Mouse (Mus musculus) kidney, postnatal 0 days (tissue): ENCODE results near the gene Sspo. TPM values are rescaled to one million over a fixed set of nuclear protein-coding genes. Genes with fewer than 3 reads are reported as not detected.

Experiments
- ATAC-seq: fragments of 200-750 bp; cut with Nextera tagmentation; replicated peaks from 2 replicates; pipeline ENCODE4 v1.8.0; 2017; ENCODE audit warnings: low read depth, moderate number of reproducible peaks, moderate TSS enrichment, moderate library complexity; ENCODE audit not compliant: low FRiP score
- DNase-seq: peaks from one replicate; pipeline ENCODE4 v3.0.0-alpha.2; 2016; ENCODE audit warnings: low spot score
- H3K27ac ChIP-seq: fragments of 300-500 bp; sonication (generic); 2 replicates; pipeline ENCODE4 v1.5.1; 2014; ENCODE audit warnings: mild to moderate bottlenecking
- H3K27me3 ChIP-seq: fragments of 300-500 bp; sonication (generic); 2 replicates; pipeline ENCODE4 v1.6.1; 2014; ENCODE audit warnings: low read length, mixed read lengths; ENCODE audit not compliant: insufficient read depth
- H3K36me3 ChIP-seq: fragments of 300-500 bp; sonication (generic); 2 replicates; pipeline ENCODE4 v1.6.1; 2014; ENCODE audit warnings: low read length, mixed read lengths; ENCODE audit not compliant: insufficient read depth
- H3K4me1 ChIP-seq: fragments of 300-500 bp; sonication (generic); replicated peaks from 2 replicates; pipeline ENCODE4 v1.6.1; 2014; ENCODE audit warnings: antibody characterized with exemption, low read length, mixed read lengths; ENCODE audit not compliant: insufficient read depth
- H3K4me2 ChIP-seq: fragments of 300-500 bp; sonication (generic); 2 replicates; pipeline ENCODE4 v1.6.1; 2014; ENCODE audit warnings: mild to moderate bottlenecking, low read length, moderate library complexity, mixed read lengths
- H3K4me3 ChIP-seq: fragments of 300-500 bp; sonication (generic); replicated peaks from 2 replicates; pipeline ENCODE4 v1.5.1; 2014; ENCODE audit warnings: low read depth, low read length
- H3K9ac ChIP-seq: fragments of 300-500 bp; sonication (generic); 2 replicates; pipeline ENCODE4 v1.6.1; 2014; ENCODE audit warnings: low read depth, low read length
- H3K9me3 ChIP-seq: fragments of 300-500 bp; sonication (generic); replicated peaks from 2 replicates; pipeline ENCODE4 v1.6.1; 2016; ENCODE audit warnings: low read length, inconsistent platforms, mixed read lengths
- CTCF ChIP-seq: IDR thresholded peaks from 2 replicates; pipeline ENCODE4 v1.5.1; 2016; ENCODE audit warnings: antibody characterized with exemption, low read depth, mild to moderate bottlenecking, moderate library complexity
- WGBS: fragments of 180-500 bp; shearing (Covaris S2); extraction: QIAGEN DNeasy Blood & Tissue Kit; methylation state at CpG from one replicate; pipeline ENCODE4 v1.1.7; 2014; 5-methylcytosine and 5-hydroxymethylcytosine counted together
- microRNA-seq: library from miRNA; unstranded; fragments of <30 nt; microRNA quantifications from one replicate; pipeline ENCODE4, GENCODE M21; 2016
- polyA plus RNA-seq: library from polyadenylated mRNA; unstranded; fragments of >200 nt; fragmentation: Nextera tagmentation; extraction: Ambion mirVana; gene quantifications from 2 replicates; pipeline ENCODE4 v1.2.1, GENCODE M21; 2015

Sspo gene
- polyA plus RNA-seq, 1 experiment from 2014 or later, result 0.64 TPM

GRCm38 (mm10) chr6:48548314-48548713 lies 100.3 kb downstream of the Sspo start:
- Histone ChIP-seq H3K27ac (no peak overlapping the region), H3K4me2 (no peak overlapping the region), H3K27me3 (no peaks in the 10 kb centered on the region), H3K36me3 (no peaks in the 10 kb centered on the region), H3K4me3 (no peak overlapping the region), H3K9ac (no peak overlapping the region), H3K9me3 (no peaks in the 10 kb centered on the region), H3K4me1 (no peaks in the 10 kb centered on the region)
- ATAC-seq, result no peak
- TF ChIP-seq CTCF, result no peak
- 72% methylated on average over 6 of the region's 6 CpGs for WGBS
- no peak for DNase-seq

Small RNA genes within 50 kb of the gene (microRNA-seq; reads per million reads assigned to microRNA genes)
- not detected for gene Gm24325

Other genes with a start within 250 kb of the Sspo start
- 15.7 and 16.0 TPM in 2 replicates for gene Krba1, start 52.6 kb upstream of the Sspo start, polyA plus RNA-seq
- gene Zfp467, start 2.4 kb upstream of the Sspo start, polyA plus RNA-seq, result 27.9 and 33.4 TPM in 2 replicates
- gene Atp6v0e2, start 89.4 kb downstream of the Sspo start, polyA plus RNA-seq, result 31.1 and 34.6 TPM in 2 replicates
- gene Lrrc61, start 106.6 kb downstream of the Sspo start, polyA plus RNA-seq, result 11.5 and 11.9 TPM in 2 replicates
- gene Rarres2, start 124.6 kb downstream of the Sspo start, polyA plus RNA-seq, result 66.8 and 80.3 TPM in 2 replicates
- 0.38 TPM in 1 of 2 replicates, not detected in the other for gene Gm45021, start 141.4 kb downstream of the Sspo start, polyA plus RNA-seq
- gene Repin1, start 145.7 kb downstream of the Sspo start, polyA plus RNA-seq, result 37.4 and 43.5 TPM in 2 replicates
- not detected in 2 replicates for gene Gm44965, start 145.7 kb downstream of the Sspo start, polyA plus RNA-seq
- gene Zfp775, start 153.8 kb downstream of the Sspo start, polyA plus RNA-seq, result 6.4 and 7.7 TPM in 2 replicates
- 7.1 and 7.9 TPM in 2 replicates for gene AI854703, start 178.5 kb downstream of the Sspo start, polyA plus RNA-seq
- gene Gimap8, start 199.0 kb downstream of the Sspo start, polyA plus RNA-seq, result 4.2 and 4.5 TPM in 2 replicates
- gene Gimap9, start 227.9 kb downstream of the Sspo start, polyA plus RNA-seq, result 13.7 and 15.2 TPM in 2 replicates
- gene Gimap4, start 236.3 kb downstream of the Sspo start, polyA plus RNA-seq, result 71.3 and 75.4 TPM in 2 replicates